Mouse (Mus musculus): ENCODE results near the gene Dkk2. TPM values are rescaled to one million over a fixed set of nuclear protein-coding genes. Genes with fewer than 3 reads are reported as not detected.
"Not testable (repeated sequence)": the region's sequence is repeated elsewhere in the genome, so short reads cannot be mapped to it uniquely, and the experiment has no call there.

Gene Dkk2
- polyA plus RNA-seq (2016; fragmentation: Nextera tagmentation; extraction: Ambion mirVana) = 6.8 and 9.8 TPM in 2 replicates

DNA sequence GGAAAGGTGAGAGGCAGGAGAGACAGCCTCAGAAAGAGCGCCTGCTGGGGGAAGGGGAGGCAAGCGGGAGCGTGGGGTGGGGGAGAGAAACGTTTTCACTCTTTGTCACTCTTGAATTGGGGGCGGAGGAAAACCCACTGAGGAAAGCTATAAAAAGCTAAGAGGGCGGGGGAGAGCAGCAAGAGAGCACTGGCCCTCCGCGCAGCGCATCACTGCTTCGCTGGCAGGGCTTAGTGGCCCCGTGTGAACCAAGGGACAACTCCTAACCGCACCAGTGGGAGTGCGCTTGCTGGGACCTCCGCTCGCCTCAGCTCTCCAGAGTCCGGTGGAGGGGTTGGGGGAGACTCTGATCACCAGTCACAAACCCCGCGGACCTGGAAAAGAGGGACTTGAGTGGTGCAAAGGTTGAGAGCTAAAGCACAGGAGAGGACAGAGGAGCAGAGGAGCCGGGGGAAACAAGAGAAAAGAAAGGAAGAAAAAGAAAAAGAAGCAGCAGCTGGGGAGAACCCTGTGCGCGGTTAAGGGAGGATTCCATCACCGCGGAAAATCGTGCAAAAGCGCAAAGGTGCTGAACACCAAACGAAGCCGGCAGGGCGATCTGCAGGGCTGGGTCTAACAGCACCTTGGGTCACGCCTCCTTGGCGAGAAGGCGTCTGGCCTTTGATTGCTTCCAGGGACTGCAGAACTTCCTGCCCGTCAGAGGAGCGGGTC is at the start of gene Dkk2:
TSS of gene Dkk2 (plus strand) at position 181 of the 711 bp plus-strand sequence.
- WGBS = under 1% methylated on average over 33 of the region's 33 CpGs
- Histone ChIP-seq H3K4me3 (peak within 1 kb of the TSS; percentile 64), H3K27ac (peak within 1 kb of the TSS; percentile 40), H3K9me3 (no peaks in the 10 kb centered on the region), H3K36me3 (no peaks in the 10 kb centered on the region), H3K27me3 (ENCODE audit: insufficient read depth, poor library complexity, severe bottlenecking) (peaks cover 32% of the 10 kb centered on the region), H3K4me1 (replicated peaks) (peaks cover 42% of the 10 kb centered on the region)
- DNase-seq (ENCODE audit: low spot score) = peak; percentile 55

DNA sequence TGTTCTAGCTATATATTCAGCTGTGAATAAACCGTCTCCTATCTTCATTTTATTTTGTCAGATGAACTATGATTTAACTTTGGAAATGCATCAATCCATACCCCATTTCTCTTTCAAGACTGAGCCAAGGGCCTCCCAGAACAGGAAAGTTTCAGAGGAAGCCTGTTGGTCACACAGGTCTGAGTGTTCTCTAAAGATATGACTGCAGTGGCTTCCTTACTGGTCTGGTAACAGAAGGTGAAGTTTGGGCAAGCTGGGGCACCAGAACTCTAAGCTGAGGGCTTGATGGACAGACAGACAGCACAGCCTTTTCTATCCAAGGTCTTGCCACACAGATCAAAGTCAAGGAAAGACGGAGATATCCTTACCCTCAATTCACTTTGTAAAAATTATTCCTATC is 48.4 kb upstream of the Dkk2 start:
- 92% methylated on average over 2 of the region's 2 CpGs for WGBS
- no peaks in the 10 kb centered on the region for H3K36me3 ChIP-seq
- H3K9me3 ChIP-seq = no peaks in the 10 kb centered on the region
- H3K4me1 ChIP-seq (replicated peaks) = peaks cover 7% of the 10 kb centered on the region
- no peak overlapping the region for H3K4me3 ChIP-seq
- H3K27me3 ChIP-seq (ENCODE audit: insufficient read depth, poor library complexity, severe bottlenecking) = no peaks in the 10 kb centered on the region
- no peak for DNase-seq (ENCODE audit: low spot score)
- H3K27ac ChIP-seq = no peak overlapping the region

GRCm38 (mm10) chr3:132037670-132038069 is 47.4 kb upstream of the Dkk2 start:
- 0 out of 2 replicates have a peak overlapping the region, but pooled peaks have one; percentile 40 for H3K27ac ChIP-seq

GRCm38 (mm10) chr3:132040066-132040465 is 45.0 kb upstream of the Dkk2 start:
- no peak for DNase-seq (ENCODE audit: low spot score)
- Histone ChIP-seq H3K27ac (no peak overlapping the region), H3K9me3 (no peaks in the 10 kb centered on the region), H3K4me1 (replicated peaks) (peaks cover 3% of the 10 kb centered on the region; the same call in 1 of the 2 replicates), H3K36me3 (no peaks in the 10 kb centered on the region), H3K4me3 (no peak overlapping the region), H3K27me3 (ENCODE audit: insufficient read depth, poor library complexity, severe bottlenecking) (no peaks in the 10 kb centered on the region)
- 76% methylated on average over 3 of the region's 3 CpGs for WGBS

More at GRCm38 (mm10) chr3:132037670-132038069, 47.4 kb upstream of the Dkk2 start:
- no peaks in the 10 kb centered on the region for H3K36me3 ChIP-seq
- no peaks in the 10 kb centered on the region for H3K9me3 ChIP-seq
- WGBS = 66% methylated on average over 10 of the region's 10 CpGs
- no peak for DNase-seq (ENCODE audit: low spot score)
- no peak overlapping the region for H3K4me3 ChIP-seq
- peaks cover 7% of the 10 kb centered on the region for H3K4me1 ChIP-seq (replicated peaks)
- H3K27me3 ChIP-seq (ENCODE audit: insufficient read depth, poor library complexity, severe bottlenecking) = no peaks in the 10 kb centered on the region

- 90% methylated on average over 8 of the region's 8 CpGs for WGBS
- Histone ChIP-seq H3K36me3 (no peaks in the 10 kb centered on the region), H3K9me3 (no peaks in the 10 kb centered on the region), H3K4me3 (no peak overlapping the region), H3K27ac (no peak overlapping the region), H3K4me1 (replicated peaks) (no peaks in the 10 kb centered on the region), H3K27me3 (ENCODE audit: insufficient read depth, poor library complexity, severe bottlenecking) (no peaks in the 10 kb centered on the region)
- no peak for DNase-seq (ENCODE audit: low spot score)
Measured at GRCm38 (mm10) chr3:132050884-132051457, 34.1 kb upstream of the Dkk2 start.

DNA sequence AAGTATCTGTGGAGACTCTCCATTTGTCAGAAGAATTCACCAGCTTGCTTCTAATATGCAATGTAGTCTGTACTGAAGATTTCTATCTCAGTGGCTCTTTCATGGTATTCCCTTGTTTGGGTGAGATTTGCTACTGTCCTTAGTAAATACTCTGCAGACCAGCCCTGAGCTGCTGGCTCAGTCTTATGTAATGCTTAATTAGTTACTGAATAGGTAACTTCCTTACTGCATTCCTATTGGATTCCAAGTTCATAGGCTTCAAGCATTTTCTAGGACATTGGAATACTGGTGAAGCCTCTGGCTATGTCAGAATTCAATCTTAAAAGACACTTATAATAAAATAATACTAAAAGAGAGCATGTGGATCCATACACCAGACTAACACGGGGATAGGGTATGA is 22.3 kb upstream of the Dkk2 start:
- not testable (repeated sequence) for DNase-seq (ENCODE audit: low spot score); H3K4me1 ChIP-seq (replicated peaks); H3K27me3 ChIP-seq (ENCODE audit: insufficient read depth, poor library complexity, severe bottlenecking); H3K9me3 ChIP-seq; H3K27ac ChIP-seq; H3K36me3 ChIP-seq; H3K4me3 ChIP-seq
- 80% methylated on average over 1 of the region's 1 CpGs for WGBS

GRCm38 (mm10) chr3:132063374-132063773 is 21.7 kb upstream of the Dkk2 start:
- WGBS = 93% methylated on average over 3 of the region's 3 CpGs
- DNase-seq (ENCODE audit: low spot score) = no peak
- Histone ChIP-seq H3K4me1 (replicated peaks) (no peaks in the 10 kb centered on the region), H3K36me3 (no peaks in the 10 kb centered on the region), H3K27me3 (ENCODE audit: insufficient read depth, poor library complexity, severe bottlenecking) (no peaks in the 10 kb centered on the region), H3K4me3 (no peak overlapping the region), H3K9me3 (no peaks in the 10 kb centered on the region), H3K27ac (no peak overlapping the region)

DNA sequence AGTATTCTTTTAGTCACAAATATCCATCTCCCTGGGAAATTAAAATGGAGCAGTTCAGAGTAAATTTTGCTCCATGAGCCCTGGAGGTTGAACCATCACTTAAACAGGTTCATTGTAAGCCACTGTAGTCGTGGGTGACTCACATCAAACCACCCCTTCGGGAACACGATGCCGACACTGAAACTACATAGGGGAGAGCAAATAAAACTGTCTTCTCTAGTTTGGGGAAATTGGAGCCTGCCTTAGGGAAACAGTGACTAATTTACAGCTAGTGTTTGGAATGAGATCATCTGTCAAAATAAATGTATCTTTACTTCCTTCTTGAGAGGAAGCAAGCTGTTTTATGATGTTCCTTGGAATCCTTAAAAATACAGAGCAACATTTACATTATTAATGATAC is 21.1 kb upstream of the Dkk2 start:
- H3K27ac ChIP-seq = no peak overlapping the region
- H3K4me1 ChIP-seq (replicated peaks) = no peaks in the 10 kb centered on the region
- whole genome bisulfite sequencing = 75% methylated on average over 4 of the region's 4 CpGs
- H3K36me3 ChIP-seq = no peaks in the 10 kb centered on the region
- H3K9me3 ChIP-seq = no peaks in the 10 kb centered on the region
- no peak overlapping the region for H3K4me3 ChIP-seq
- no peaks in the 10 kb centered on the region for H3K27me3 ChIP-seq (ENCODE audit: insufficient read depth, poor library complexity, severe bottlenecking)
- no peak for DNase-seq (ENCODE audit: low spot score)

DNA sequence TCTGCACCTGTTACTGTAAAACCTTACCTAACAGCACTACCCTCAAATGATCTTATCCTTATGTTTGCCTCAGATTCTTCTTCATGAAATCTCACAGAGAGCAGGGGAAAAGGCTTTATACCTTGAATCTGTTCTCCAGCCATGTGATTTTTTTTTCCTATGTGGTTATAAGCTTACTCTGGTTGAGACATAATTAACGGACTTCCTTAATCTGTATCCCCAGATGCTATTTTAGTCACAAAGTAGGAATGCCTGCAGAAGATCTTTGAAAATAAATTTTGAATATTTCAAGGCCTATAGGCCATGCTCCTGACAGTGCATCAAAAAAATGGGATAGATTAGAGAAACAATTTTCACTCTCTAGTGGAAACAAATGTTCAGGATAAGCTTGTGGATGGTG is 20.2 kb upstream of the Dkk2 start:
- H3K27me3 ChIP-seq (ENCODE audit: insufficient read depth, poor library complexity, severe bottlenecking) = no peaks in the 10 kb centered on the region
- no peak for DNase-seq (ENCODE audit: low spot score)
- WGBS = 96% methylated on average over 1 of the region's 1 CpGs
- H3K4me1 ChIP-seq (replicated peaks) = no peaks in the 10 kb centered on the region
- no peak overlapping the region for H3K27ac ChIP-seq
- no peaks in the 10 kb centered on the region for H3K36me3 ChIP-seq
- no peak overlapping the region for H3K4me3 ChIP-seq
- H3K9me3 ChIP-seq = no peaks in the 10 kb centered on the region

- no peak for DNase-seq (ENCODE audit: low spot score)
- no peak overlapping the region for H3K4me3 ChIP-seq
- no peak overlapping the region for H3K27ac ChIP-seq
- H3K27me3 ChIP-seq (ENCODE audit: insufficient read depth, poor library complexity, severe bottlenecking) = no peaks in the 10 kb centered on the region
- no peaks in the 10 kb centered on the region for H3K9me3 ChIP-seq
- no peaks in the 10 kb centered on the region for H3K4me1 ChIP-seq (replicated peaks)
- no peaks in the 10 kb centered on the region for H3K36me3 ChIP-seq
- WGBS = 39% methylated on average over 2 of the region's 2 CpGs
Measured at GRCm38 (mm10) chr3:132070949-132071348, 14.1 kb upstream of the Dkk2 start.

GRCm38 (mm10) chr3:132084018-132084417 is 1.1 kb upstream of the Dkk2 start:
- Histone ChIP-seq H3K9me3 (no peaks in the 10 kb centered on the region), H3K36me3 (no peaks in the 10 kb centered on the region), H3K4me1 (replicated peaks) (peaks cover 42% of the 10 kb centered on the region), H3K4me3 (peak overlapping the region; percentile 64), H3K27me3 (ENCODE audit: insufficient read depth, poor library complexity, severe bottlenecking) (peaks cover 32% of the 10 kb centered on the region), H3K27ac (peak overlapping the region; percentile 40; the same call in 1 of the 2 replicates)
- 4% methylated on average over 13 of the region's 13 CpGs for WGBS
- peak; percentile 81 for DNase-seq (ENCODE audit: low spot score)

DNA sequence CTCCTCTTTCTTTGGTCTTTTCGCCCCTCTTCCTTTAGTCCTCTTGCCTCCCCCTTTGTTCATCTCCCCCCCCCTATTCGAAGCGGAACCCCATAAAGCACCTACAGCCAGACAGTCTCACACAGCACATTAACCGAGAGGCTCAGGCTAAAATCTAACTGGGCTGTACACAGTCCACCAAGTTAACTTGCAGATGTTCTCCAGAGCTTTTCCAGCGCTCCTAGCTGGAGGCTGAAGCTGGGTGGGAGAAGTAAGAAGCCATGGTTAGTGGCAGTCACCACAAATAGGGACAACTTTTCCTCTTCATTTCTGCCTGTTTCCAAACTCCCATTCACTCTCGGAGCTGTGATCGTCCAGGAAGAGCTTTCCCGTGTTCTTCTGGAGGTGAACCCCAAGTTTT is 412 bp upstream of the Dkk2 start:
- 2% methylated on average over 8 of the region's 8 CpGs for WGBS
- Histone ChIP-seq H3K4me1 (replicated peaks) (peaks cover 42% of the 10 kb centered on the region), H3K36me3 (no peaks in the 10 kb centered on the region), H3K9me3 (no peaks in the 10 kb centered on the region), H3K27ac (peak overlapping the region; percentile 40), H3K4me3 (peak overlapping the region; percentile 64), H3K27me3 (ENCODE audit: insufficient read depth, poor library complexity, severe bottlenecking) (peaks cover 32% of the 10 kb centered on the region)
- peak; percentile 34 for DNase-seq (ENCODE audit: low spot score)

- peak overlapping the region; percentile 36 for H3K27ac ChIP-seq
- peaks cover 42% of the 10 kb centered on the region for H3K4me1 ChIP-seq (replicated peaks)
- peaks cover 32% of the 10 kb centered on the region for H3K27me3 ChIP-seq (ENCODE audit: insufficient read depth, poor library complexity, severe bottlenecking)
- under 1% methylated on average over 23 of the region's 23 CpGs for WGBS
- DNase-seq (ENCODE audit: low spot score) = peak; percentile 50
- H3K4me3 ChIP-seq = peak overlapping the region; percentile 64
- no peaks in the 10 kb centered on the region for H3K36me3 ChIP-seq
- H3K9me3 ChIP-seq = no peaks in the 10 kb centered on the region
Measured at GRCm38 (mm10) chr3:132085823-132086350, 795 bp downstream of the Dkk2 start.
